Mouse (Mus musculus) kidney, adult 2 months (tissue): ENCODE measurements around the gene Sstr2.

ENCODE experiments used
- CTCF ChIP-seq: fragments of 200-500 bp; conservative IDR thresholded peaks from 2 replicates; pipeline ENCODE4 v1.5.1; 2011; ENCODE audit warnings: low read depth, mild to moderate bottlenecking, control low read depth, low read length, moderate library complexity, mixed read lengths; ENCODE audit not compliant: insufficient read depth, insufficient read length
- POLR2A ChIP-seq: fragments of 200-500 bp; IDR thresholded peaks from one replicate; pipeline ENCODE4 v1.6.1; 2011; ENCODE audit warnings: low read depth, low read length, control low read depth

DNA sequence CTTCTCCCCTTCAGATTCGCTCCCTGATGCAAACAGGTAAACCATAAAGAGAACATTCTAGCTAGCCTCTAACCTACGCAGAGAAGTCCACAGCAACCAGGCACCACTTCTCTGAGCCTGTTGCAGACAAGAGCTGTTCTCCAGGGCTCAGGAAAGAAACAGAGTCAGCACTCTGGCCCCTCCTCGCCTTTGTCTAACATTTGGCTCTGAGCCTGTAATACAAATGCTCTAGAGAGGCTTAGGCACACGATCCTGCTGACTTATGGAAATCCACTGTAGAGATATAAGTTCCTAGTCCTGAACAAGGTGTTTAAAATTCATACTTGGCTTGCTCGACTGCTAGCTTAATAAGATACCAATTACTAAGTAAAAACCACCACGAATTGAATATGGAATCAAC is 46.5 kb upstream of the Sstr2 start:
- TF ChIP-seq CTCF (no peak), POLR2A (no peak)
